Mouse (Mus musculus): Measurements from ENCODE around the gene Aldoart2.

- TF ChIP-seq CTCF (IDR thresholded peaks at IDR 0.05; ENCODE audit: low read depth) (no peak), EP300 (IDR thresholded peaks at IDR 0.05; ENCODE audit: low read depth) (no peak)
Observed at GRCm38 (mm10) chr12:55571181-55571580, 6.1 kb downstream of the Aldoart2 start.
